Mouse (Mus musculus) hindbrain, embryonic 15.5 days (tissue): ENCODE results near the gene Pim1. TPM values are rescaled to one million over a fixed set of nuclear protein-coding genes. Genes with fewer than 3 reads are reported as not detected.

Experiments used
- ATAC-seq: fragments of 200-750 bp; cut with Nextera tagmentation; 2 replicates; pipeline ENCODE4 v1.8.0; 2017; ENCODE audit warnings: low read depth, moderate number of reproducible peaks, moderate TSS enrichment; ENCODE audit not compliant: low FRiP score
- H3K27ac ChIP-seq: fragments of 300-500 bp; sonication (generic); replicated peaks from 2 replicates; pipeline ENCODE4 v1.5.1; 2015; ENCODE audit warnings: mild to moderate bottlenecking, inconsistent platforms
- H3K27me3 ChIP-seq: fragments of 300-500 bp; sonication (generic); 2 replicates; pipeline ENCODE4 v1.6.1; 2015; ENCODE audit warnings: control low read depth, inconsistent platforms
- H3K36me3 ChIP-seq: fragments of 300-500 bp; sonication (generic); 2 replicates; pipeline ENCODE4 v1.6.1; 2015; ENCODE audit warnings: control low read depth, inconsistent platforms
- H3K4me1 ChIP-seq: fragments of 300-500 bp; sonication (generic); replicated peaks from 2 replicates; pipeline ENCODE4 v1.6.1; 2015; ENCODE audit warnings: control low read depth, inconsistent platforms
- H3K4me2 ChIP-seq: fragments of 300-500 bp; sonication (generic); 2 replicates; pipeline ENCODE4 v1.6.1; 2015; ENCODE audit warnings: moderate library complexity, mild to moderate bottlenecking, inconsistent platforms
- H3K4me3 ChIP-seq: fragments of 300-500 bp; sonication (generic); 2 replicates; pipeline ENCODE4 v1.5.1; 2015; ENCODE audit warnings: mild to moderate bottlenecking, inconsistent platforms
- H3K9ac ChIP-seq: fragments of 300-500 bp; sonication (generic); 2 replicates; pipeline ENCODE4 v1.6.1; 2015; ENCODE audit warnings: inconsistent platforms
- H3K9me3 ChIP-seq: fragments of 300-500 bp; sonication (generic); 2 replicates; pipeline ENCODE4 v1.6.1; 2016; ENCODE audit warnings: control low read depth, inconsistent platforms
- WGBS: fragments of 180-500 bp; shearing (Covaris S2); methylation state at CpG from one replicate; pipeline ENCODE4 v1.1.7; 2015; 5-methylcytosine and 5-hydroxymethylcytosine counted together
- polyA plus RNA-seq: library from polyadenylated mRNA; unstranded; fragments of >200 nt; fragmentation: Nextera tagmentation; extraction: Ambion mirVana; gene quantifications from 2 replicates; pipeline ENCODE4 v1.2.1, GENCODE M21; 2015

The Pim1 gene
- polyA plus RNA-seq, 1 experiment from 2014 or later: 8.4 TPM

GRCm38 (mm10) chr17:29473466-29473865, 17.1 kb upstream of the Pim1 start:
- H3K27me3 ChIP-seq: no peaks in the 10 kb centered on the region
- no peak overlapping the region for H3K4me2 ChIP-seq
- no peak overlapping the region for H3K27ac ChIP-seq
- 96% methylated on average over 10 of the region's 10 CpGs for WGBS
- H3K9me3 ChIP-seq: no peaks in the 10 kb centered on the region
- ATAC-seq: no peak
- no peak overlapping the region for H3K9ac ChIP-seq
- H3K4me1 ChIP-seq: no peaks in the 10 kb centered on the region
- no peak overlapping the region for H3K4me3 ChIP-seq
- no peaks in the 10 kb centered on the region for H3K36me3 ChIP-seq

DNA sequence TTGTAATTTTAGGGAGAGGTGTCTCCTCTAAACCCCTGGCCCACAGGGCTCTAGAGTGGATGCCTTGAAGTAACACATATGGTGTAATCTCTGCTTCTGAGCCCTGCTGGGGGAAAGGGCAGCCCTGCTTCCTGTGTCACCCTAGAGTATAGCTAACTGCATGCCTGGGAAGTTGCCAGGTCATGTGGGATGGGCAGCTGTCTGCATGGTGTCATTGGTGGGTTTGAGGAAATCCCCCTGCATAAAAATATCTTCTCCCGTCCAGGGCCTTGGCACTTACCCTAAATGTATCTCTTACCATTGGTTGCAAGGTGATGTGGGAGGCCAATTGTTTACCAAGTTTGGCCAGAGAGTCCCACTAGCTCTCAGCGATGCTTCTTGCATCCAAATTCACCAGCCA, 16.5 kb upstream of the Pim1 start:
- Histone ChIP-seq H3K4me1 (no peaks in the 10 kb centered on the region), H3K27me3 (no peaks in the 10 kb centered on the region), H3K36me3 (no peaks in the 10 kb centered on the region), H3K27ac (no peak overlapping the region), H3K9me3 (no peaks in the 10 kb centered on the region), H3K4me2 (no peak overlapping the region), H3K4me3 (no peak overlapping the region), H3K9ac (no peak overlapping the region)
- 75% methylated on average over 2 of the region's 2 CpGs for WGBS
- no peak for ATAC-seq

- no peak overlapping the region for H3K9ac ChIP-seq
- H3K27ac ChIP-seq: no peak overlapping the region
- H3K4me2 ChIP-seq: no peak overlapping the region
- H3K4me1 ChIP-seq: no peaks in the 10 kb centered on the region
- H3K27me3 ChIP-seq: no peaks in the 10 kb centered on the region
- no peaks in the 10 kb centered on the region for H3K36me3 ChIP-seq
- H3K4me3 ChIP-seq: no peak overlapping the region
- no peak for ATAC-seq
- WGBS: 98% methylated on average over 3 of the region's 3 CpGs
- no peaks in the 10 kb centered on the region for H3K9me3 ChIP-seq
Measured at GRCm38 (mm10) chr17:29475142-29475541, 15.4 kb upstream of the Pim1 start.

GRCm38 (mm10) chr17:29476461-29476860, 14.1 kb upstream of the Pim1 start:
- no peaks in the 10 kb centered on the region for H3K4me1 ChIP-seq
- no peaks in the 10 kb centered on the region for H3K36me3 ChIP-seq
- no peak overlapping the region for H3K9ac ChIP-seq
- ATAC-seq: no peak
- H3K4me3 ChIP-seq: no peak overlapping the region
- 81% methylated on average over 4 of the region's 4 CpGs for WGBS
- H3K27me3 ChIP-seq: no peaks in the 10 kb centered on the region
- H3K27ac ChIP-seq: no peak overlapping the region
- no peak overlapping the region for H3K4me2 ChIP-seq
- no peaks in the 10 kb centered on the region for H3K9me3 ChIP-seq

GRCm38 (mm10) chr17:29477357-29477756, 13.2 kb upstream of the Pim1 start:
- no peak overlapping the region for H3K9ac ChIP-seq
- 90% methylated on average over 10 of the region's 10 CpGs for WGBS
- no peak overlapping the region for H3K4me2 ChIP-seq
- no peaks in the 10 kb centered on the region for H3K27me3 ChIP-seq
- no peaks in the 10 kb centered on the region for H3K36me3 ChIP-seq
- H3K4me3 ChIP-seq: no peak overlapping the region
- H3K9me3 ChIP-seq: no peaks in the 10 kb centered on the region
- no peak overlapping the region for H3K27ac ChIP-seq
- no peaks in the 10 kb centered on the region for H3K4me1 ChIP-seq
- no peak for ATAC-seq

DNA sequence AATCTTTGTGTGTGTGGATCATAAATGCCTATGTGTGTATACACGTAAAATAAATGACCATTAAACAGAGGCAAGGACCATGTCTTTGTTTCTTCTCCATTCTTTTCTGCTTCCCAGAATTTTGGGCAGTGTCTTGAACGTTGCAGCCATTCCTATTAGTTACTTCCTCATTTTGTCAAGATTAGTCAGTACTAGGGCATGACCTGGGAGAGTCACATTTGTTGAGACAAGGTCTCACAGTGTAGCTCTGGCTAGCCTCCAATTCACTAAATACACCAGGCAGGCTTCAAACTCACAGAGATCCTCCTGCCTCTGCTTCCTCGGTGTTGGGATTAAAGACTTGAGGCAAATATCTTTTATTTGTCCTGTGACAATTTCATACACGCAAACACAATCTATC, 12.3 kb upstream of the Pim1 start:
- no peaks in the 10 kb centered on the region for H3K4me1 ChIP-seq
- H3K4me3 ChIP-seq: no peak overlapping the region
- H3K27me3 ChIP-seq: no peaks in the 10 kb centered on the region
- H3K4me2 ChIP-seq: no peak overlapping the region
- H3K9me3 ChIP-seq: no peaks in the 10 kb centered on the region
- no peak overlapping the region for H3K9ac ChIP-seq
- no peaks in the 10 kb centered on the region for H3K36me3 ChIP-seq
- H3K27ac ChIP-seq: no peak overlapping the region
- no peak for ATAC-seq
- 93% methylated on average over 4 of the region's 4 CpGs for WGBS

- Histone ChIP-seq H3K9ac (no peak overlapping the region), H3K27me3 (no peaks in the 10 kb centered on the region), H3K4me1 (no peaks in the 10 kb centered on the region), H3K36me3 (no peaks in the 10 kb centered on the region), H3K4me3 (no peak overlapping the region), H3K9me3 (no peaks in the 10 kb centered on the region), H3K4me2 (no peak overlapping the region), H3K27ac (no peak overlapping the region)
- ATAC-seq: no peak
- 83% methylated on average over 2 of the region's 2 CpGs for WGBS
Measured at GRCm38 (mm10) chr17:29480256-29480655, 10.3 kb upstream of the Pim1 start.

- H3K27ac ChIP-seq: no peak overlapping the region
- H3K9me3 ChIP-seq: no peaks in the 10 kb centered on the region
- H3K9ac ChIP-seq: no peak overlapping the region
- 91% methylated on average over 7 of the region's 7 CpGs for WGBS
- no peaks in the 10 kb centered on the region for H3K4me1 ChIP-seq
- no peak overlapping the region for H3K4me2 ChIP-seq
- H3K4me3 ChIP-seq: no peak overlapping the region
- ATAC-seq: no peak
- H3K27me3 ChIP-seq: no peaks in the 10 kb centered on the region
- no peaks in the 10 kb centered on the region for H3K36me3 ChIP-seq
Measured at GRCm38 (mm10) chr17:29482632-29483031, 7.9 kb upstream of the Pim1 start.

GRCm38 (mm10) chr17:29483282-29483681, 7.3 kb upstream of the Pim1 start:
- H3K4me2 ChIP-seq: no peak overlapping the region
- H3K9ac ChIP-seq: no peak overlapping the region
- no peaks in the 10 kb centered on the region for H3K27me3 ChIP-seq
- no peaks in the 10 kb centered on the region for H3K9me3 ChIP-seq
- 94% methylated on average over 2 of the region's 2 CpGs for WGBS
- H3K4me3 ChIP-seq: no peak overlapping the region
- no peak for ATAC-seq
- H3K36me3 ChIP-seq: no peaks in the 10 kb centered on the region
- H3K4me1 ChIP-seq: no peaks in the 10 kb centered on the region
- no peak overlapping the region for H3K27ac ChIP-seq

- Histone ChIP-seq H3K27ac (no peak overlapping the region), H3K9me3 (no peaks in the 10 kb centered on the region), H3K36me3 (no peaks in the 10 kb centered on the region), H3K4me3 (no peak overlapping the region), H3K4me2 (no peak overlapping the region), H3K4me1 (peaks cover 8% of the 10 kb centered on the region), H3K9ac (no peak overlapping the region), H3K27me3 (no peaks in the 10 kb centered on the region)
- ATAC-seq: no peak
- 83% methylated on average over 2 of the region's 2 CpGs for WGBS
Measured at GRCm38 (mm10) chr17:29484431-29484830, 6.1 kb upstream of the Pim1 start.

DNA sequence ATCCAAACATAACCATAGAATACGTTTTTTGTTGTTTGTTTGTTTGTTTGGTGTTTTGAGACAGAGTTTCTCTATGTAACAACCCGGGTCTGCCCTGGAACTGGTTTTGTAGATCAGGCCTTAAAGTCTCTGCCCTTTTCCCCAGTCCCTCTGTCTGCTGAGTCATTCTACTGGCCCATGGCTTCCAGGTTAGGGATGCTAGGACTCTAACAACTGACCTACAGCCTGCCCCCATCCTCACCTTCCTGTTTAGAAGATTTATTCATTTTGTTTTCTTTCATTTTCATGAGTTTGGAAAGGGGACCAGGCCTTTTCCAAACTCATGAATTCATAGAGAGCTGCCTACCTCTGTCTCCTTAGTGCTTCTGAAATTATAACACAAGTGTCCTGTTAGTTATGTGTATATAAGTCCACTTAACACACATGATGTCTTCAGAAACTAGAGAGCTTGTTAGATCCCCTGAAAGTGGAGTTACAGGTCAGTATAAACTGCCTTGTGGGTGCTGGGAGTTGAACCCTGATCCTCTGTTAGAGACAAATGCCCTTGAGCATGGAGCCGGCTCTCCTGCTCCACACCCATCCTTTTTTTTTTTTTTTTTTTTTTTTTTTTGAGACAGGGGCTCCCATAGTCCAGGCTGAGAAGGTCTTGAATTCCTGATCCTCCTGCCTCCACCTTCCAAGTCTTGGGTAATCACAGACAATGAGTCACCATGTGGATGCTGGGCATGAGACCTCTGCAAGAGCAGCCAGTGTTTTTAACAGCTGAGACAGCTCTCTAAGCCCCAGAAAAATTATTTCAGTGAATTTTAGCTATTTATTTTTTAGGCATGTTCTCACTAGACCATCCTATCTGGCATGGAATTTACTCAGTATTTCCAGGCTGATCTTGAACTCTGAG, 5.0 kb upstream of the Pim1 start:
- Histone ChIP-seq H3K36me3 (no peaks in the 10 kb centered on the region), H3K27ac (no peak overlapping the region), H3K9ac (no peak overlapping the region), H3K27me3 (no peaks in the 10 kb centered on the region), H3K4me2 (no peak overlapping the region), H3K4me1 (peaks cover 8% of the 10 kb centered on the region), H3K4me3 (no peak overlapping the region), H3K9me3 (no peaks in the 10 kb centered on the region)
- ATAC-seq: no peak
- WGBS: 77% methylated on average over 3 of the region's 3 CpGs

DNA sequence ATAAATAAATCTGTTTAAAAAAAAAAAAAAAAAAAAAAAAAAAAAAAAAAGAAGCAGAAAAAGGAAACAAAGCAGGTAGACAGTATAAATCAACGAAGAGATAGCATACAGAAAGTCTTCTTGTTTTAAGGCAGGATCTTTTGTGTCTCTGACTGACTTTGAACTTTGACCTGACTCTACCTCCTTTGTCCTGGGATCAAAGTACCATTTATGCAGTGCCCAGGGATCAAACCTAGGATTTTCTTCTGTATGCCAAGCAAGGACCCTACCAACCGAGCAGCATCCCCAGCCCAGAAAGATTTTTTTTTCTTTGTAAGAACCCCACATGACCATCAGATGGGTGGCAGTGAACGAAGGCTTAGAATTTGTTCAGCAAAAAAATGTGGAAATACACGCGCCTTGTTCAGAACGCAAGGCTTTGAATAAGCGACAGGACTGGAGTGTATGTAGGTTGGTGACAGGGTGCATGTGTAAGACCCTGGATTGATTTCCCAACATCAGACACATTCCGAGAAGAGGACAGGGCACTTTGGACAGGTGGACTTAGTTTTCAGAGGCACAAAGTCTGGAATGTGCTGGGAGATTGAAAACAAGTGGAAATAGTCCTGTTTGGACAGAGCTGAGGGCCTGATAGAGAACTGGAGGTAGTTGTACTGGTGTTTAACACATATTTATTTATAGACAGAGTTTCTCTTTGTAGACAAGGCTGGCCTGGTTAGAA, 2.1 kb upstream of the Pim1 start:
- Histone ChIP-seq H3K4me3 (no peak overlapping the region; the same call in 1 of the 2 replicates), H3K4me2 (peak overlapping the region; percentile 85; the same call in 1 of the 2 replicates), H3K4me1 (peaks cover 26% of the 10 kb centered on the region), H3K36me3 (no peaks in the 10 kb centered on the region), H3K9ac (no peak overlapping the region), H3K27me3 (no peaks in the 10 kb centered on the region), H3K27ac (no peak overlapping the region), H3K9me3 (no peaks in the 10 kb centered on the region)
- 74% methylated on average over 8 of the region's 8 CpGs for WGBS
- no peak for ATAC-seq
